Mouse (Mus musculus) hindbrain, embryonic 12.5 days (tissue): Measurements from ENCODE around the gene Clns1a. TPM values are rescaled to one million over a fixed set of nuclear protein-coding genes. Genes with fewer than 3 reads are reported as not detected.

ENCODE experiments used
- ATAC-seq: fragments of 200-750 bp; cut with Nextera tagmentation; 2 replicates; pipeline ENCODE4 v1.8.0; 2017; ENCODE audit warnings: moderate TSS enrichment; ENCODE audit not compliant: low FRiP score
- H3K27ac ChIP-seq: fragments of 300-500 bp; sonication (generic); 2 replicates; pipeline ENCODE4 v1.5.1; 2016; ENCODE audit warnings: mild to moderate bottlenecking
- H3K27me3 ChIP-seq: fragments of 300-500 bp; sonication (generic); 2 replicates; pipeline ENCODE4 v1.6.1; 2016; ENCODE audit warnings: mild to moderate bottlenecking
- H3K36me3 ChIP-seq: fragments of 300-500 bp; sonication (generic); 2 replicates; pipeline ENCODE4 v1.6.1; 2016; ENCODE audit warnings: mild to moderate bottlenecking
- H3K4me1 ChIP-seq: fragments of 300-500 bp; sonication (generic); 2 replicates; pipeline ENCODE4 v1.6.1; 2016
- H3K4me2 ChIP-seq: fragments of 300-500 bp; sonication (generic); replicated peaks from 2 replicates; pipeline ENCODE4 v1.6.1; 2016; ENCODE audit warnings: mild to moderate bottlenecking
- H3K4me3 ChIP-seq: fragments of 300-500 bp; sonication (generic); 2 replicates; pipeline ENCODE4 v1.5.1; 2016; ENCODE audit warnings: mild to moderate bottlenecking
- H3K9ac ChIP-seq: fragments of 300-500 bp; sonication (generic); 2 replicates; pipeline ENCODE4 v1.6.1; 2016; ENCODE audit warnings: mild to moderate bottlenecking, moderate library complexity
- H3K9me3 ChIP-seq: fragments of 300-500 bp; sonication (generic); replicated peaks from 2 replicates; pipeline ENCODE4 v1.6.1; 2016; ENCODE audit warnings: mild to moderate bottlenecking
- WGBS: fragments of 180-500 bp; shearing (Covaris S2); methylation state at CpG from one replicate; pipeline ENCODE4 v1.1.7; 2016; 5-methylcytosine and 5-hydroxymethylcytosine counted together
- polyA plus RNA-seq: library from polyadenylated mRNA; unstranded; fragments of >200 nt; fragmentation: Nextera tagmentation; extraction: Ambion mirVana; gene quantifications from 2 replicates; pipeline ENCODE4 v1.2.1, GENCODE M21; 2016

Gene Clns1a
- polyA plus RNA-seq, result 197 TPM in 2 replicates

DNA sequence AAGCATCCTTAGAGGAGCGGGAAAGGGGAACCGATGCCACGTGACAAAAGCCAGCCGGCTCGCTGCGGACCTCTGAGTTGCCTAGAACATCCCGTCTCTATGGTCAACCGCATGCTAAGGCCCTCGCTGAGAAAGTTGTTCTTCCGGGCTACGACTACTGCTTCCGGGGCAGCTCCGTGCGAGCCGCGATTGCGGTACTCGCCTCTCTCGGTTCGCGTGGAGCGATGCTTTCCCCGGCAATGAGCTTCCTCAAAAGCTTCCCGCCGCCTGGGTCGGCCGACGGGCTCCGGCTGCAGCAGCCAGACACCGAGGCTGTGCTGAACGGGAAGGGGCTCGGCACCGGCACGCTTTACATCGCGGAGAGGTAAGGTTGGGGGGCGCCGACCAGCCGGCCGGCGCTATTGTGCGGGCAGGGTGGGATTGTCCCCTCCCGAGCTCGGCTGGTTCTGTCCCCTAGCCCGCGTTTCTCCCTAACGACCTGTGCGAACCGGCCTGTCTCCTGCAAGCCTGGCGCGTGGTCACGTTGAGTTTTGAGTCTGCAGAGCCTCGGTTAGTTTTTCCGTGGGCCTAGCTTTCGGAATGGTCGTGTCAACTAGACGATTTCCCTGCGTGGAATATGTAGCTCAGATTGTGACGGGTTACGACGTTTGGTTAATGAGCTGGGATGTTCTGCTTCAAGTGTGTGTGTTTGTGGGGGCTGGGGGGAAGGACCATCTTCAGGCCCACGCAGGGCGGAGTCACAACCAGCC lies at the start of gene Clns1a:
TSS of gene Clns1a (plus strand) at position 129 of the 749 bp plus-strand sequence.
- peaks cover 15% of the 10 kb centered on the region for H3K36me3 ChIP-seq
- peak; percentile 98 for ATAC-seq
- peaks cover 15% of the 10 kb centered on the region for H3K4me1 ChIP-seq
- H3K9ac ChIP-seq, result peak within 1 kb of the TSS; percentile 78
- no peaks in the 10 kb centered on the region for H3K9me3 ChIP-seq
- peak within 1 kb of the TSS; percentile 67 for H3K27ac ChIP-seq
- H3K4me2 ChIP-seq, result peak within 1 kb of the TSS; percentile 77
- peak within 1 kb of the TSS; percentile 63 for H3K4me3 ChIP-seq
- WGBS, result under 1% methylated on average over 61 of the region's 63 CpGs
- H3K27me3 ChIP-seq, result no peaks in the 10 kb centered on the region

DNA sequence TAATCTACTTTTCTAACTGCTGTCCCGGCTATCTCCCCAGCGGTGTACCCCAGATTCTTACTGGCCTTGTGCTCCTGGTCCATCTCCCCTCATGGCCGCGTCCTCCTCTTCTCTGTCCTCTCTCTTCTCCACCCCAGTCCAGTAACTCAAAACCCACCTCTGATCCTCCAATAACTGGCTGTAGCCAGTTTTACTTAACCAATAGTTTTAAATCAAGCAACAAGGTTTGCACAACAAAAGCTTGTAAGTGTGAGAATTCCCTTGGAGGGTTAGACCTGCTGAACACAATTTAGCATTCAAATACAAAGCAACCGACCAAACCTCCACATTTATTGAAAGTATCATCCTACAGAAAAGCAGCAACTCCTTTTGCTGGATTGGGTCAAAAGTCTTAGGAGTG lies 48.8 kb upstream of the Clns1a start:
- H3K9ac ChIP-seq, result no peak overlapping the region
- no peaks in the 10 kb centered on the region for H3K4me1 ChIP-seq
- WGBS, result 86% methylated on average over 5 of the region's 5 CpGs
- no peaks in the 10 kb centered on the region for H3K36me3 ChIP-seq
- H3K4me3 ChIP-seq, result no peak overlapping the region
- H3K9me3 ChIP-seq, result no peaks in the 10 kb centered on the region
- no peak overlapping the region for H3K27ac ChIP-seq
- ATAC-seq, result no peak
- H3K27me3 ChIP-seq, result no peaks in the 10 kb centered on the region
- no peak overlapping the region for H3K4me2 ChIP-seq

DNA sequence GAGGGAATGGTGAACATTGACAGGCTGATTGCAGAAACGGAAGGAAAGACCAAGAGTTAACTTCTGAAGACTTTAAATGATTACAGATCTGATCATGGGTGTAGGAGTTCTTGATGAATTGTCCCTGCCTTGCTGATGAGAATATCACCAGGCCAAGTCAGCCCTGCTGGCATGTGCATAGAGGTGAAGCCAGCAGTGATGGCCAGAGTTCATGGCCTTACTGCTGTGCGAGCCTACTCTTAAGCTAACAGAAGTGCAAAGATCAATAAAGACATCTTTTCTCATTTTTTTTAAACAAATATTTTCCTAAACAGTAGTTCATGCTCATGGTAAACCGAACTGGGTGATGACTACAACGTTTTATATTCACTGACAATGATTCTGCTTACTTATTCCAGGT lies 45.7 kb upstream of the Clns1a start:
- WGBS, result 92% methylated on average over 4 of the region's 4 CpGs
- H3K27ac ChIP-seq, result no peak overlapping the region

DNA sequence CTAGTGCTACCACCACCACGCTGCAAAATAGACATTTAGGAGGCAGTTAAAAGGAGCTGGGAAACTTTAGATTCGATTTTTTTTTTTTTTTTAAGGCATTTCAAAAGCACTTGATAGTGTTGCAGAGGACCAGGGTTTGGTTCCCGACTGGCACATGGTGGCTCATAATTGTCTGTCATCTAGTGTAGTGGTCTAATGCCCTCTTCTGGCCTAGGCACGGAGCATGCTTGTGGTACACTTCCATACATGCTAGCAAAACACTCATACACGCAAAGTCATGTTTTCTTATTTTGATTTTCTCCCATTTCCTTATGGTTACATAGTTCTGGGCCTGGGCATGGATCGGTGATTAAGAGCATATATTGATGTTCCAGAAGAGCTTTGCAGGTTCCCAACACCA lies 40.3 kb upstream of the Clns1a start:
- no peak for ATAC-seq
- Histone ChIP-seq H3K9ac (no peak overlapping the region), H3K27ac (no peak overlapping the region), H3K27me3 (no peaks in the 10 kb centered on the region), H3K4me2 (no peak overlapping the region), H3K4me1 (no peaks in the 10 kb centered on the region), H3K4me3 (no peak overlapping the region), H3K9me3 (no peaks in the 10 kb centered on the region), H3K36me3 (peaks cover 21% of the 10 kb centered on the region)
- 92% methylated on average over 6 of the region's 6 CpGs for WGBS

More for the DNA sequence above, 45.7 kb upstream of the Clns1a start:
- Histone ChIP-seq H3K9me3 (no peaks in the 10 kb centered on the region), H3K9ac (no peak overlapping the region), H3K4me2 (no peak overlapping the region), H3K27me3 (no peaks in the 10 kb centered on the region), H3K36me3 (peaks cover 13% of the 10 kb centered on the region), H3K4me3 (no peak overlapping the region), H3K4me1 (no peaks in the 10 kb centered on the region)
- no peak for ATAC-seq

DNA sequence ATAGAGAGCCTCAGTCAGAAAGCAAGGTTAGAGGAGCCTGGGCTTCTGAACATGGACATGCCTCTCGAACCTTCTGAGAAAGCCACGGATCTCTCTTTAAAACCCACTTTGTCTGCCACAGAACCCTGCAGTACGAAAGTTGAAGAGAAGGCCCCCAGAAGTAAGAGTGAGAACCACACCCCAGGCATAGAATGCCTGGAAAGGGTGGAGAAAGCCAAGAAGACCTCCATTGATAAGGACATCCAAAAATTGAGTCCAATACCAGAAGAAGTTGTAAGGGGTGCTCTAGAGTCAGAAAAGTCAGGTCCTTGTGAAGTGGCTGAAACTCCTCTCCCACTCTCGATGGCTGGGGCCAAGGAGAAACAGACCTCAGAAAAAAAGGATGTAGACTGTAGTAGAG lies 34.8 kb upstream of the Clns1a start:
- Histone ChIP-seq H3K27ac (no peak overlapping the region), H3K9me3 (no peaks in the 10 kb centered on the region), H3K4me3 (no peak overlapping the region), H3K4me1 (no peaks in the 10 kb centered on the region), H3K36me3 (peaks cover 40% of the 10 kb centered on the region), H3K4me2 (no peak overlapping the region), H3K9ac (no peak overlapping the region), H3K27me3 (no peaks in the 10 kb centered on the region)
- no peak for ATAC-seq
- WGBS, result 92% methylated on average over 4 of the region's 4 CpGs

DNA sequence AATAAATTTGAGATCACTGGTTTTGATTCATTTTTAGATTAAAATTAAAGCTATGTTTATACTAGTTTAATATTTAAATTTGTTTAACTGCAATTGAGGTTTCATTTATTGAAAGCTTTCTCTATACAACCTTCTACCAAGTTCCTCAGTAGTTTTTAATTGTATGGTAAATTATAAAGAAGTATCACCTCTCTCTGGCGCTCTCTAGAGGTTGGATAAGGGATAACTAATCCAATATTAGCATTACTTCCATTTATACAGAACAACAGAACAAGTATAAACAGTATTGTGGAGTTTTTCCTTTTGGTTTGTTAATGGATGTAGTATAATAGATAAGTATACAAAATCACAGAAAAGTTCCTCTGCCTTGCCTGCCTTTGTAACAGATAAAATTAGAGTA lies 17.2 kb upstream of the Clns1a start:
- Histone ChIP-seq H3K9ac (no peak overlapping the region), H3K9me3 (no peaks in the 10 kb centered on the region), H3K27ac (no peak overlapping the region), H3K4me3 (no peak overlapping the region), H3K36me3 (peaks cover 48% of the 10 kb centered on the region), H3K4me2 (no peak overlapping the region), H3K27me3 (no peaks in the 10 kb centered on the region), H3K4me1 (no peaks in the 10 kb centered on the region)
- no peak for ATAC-seq
- WGBS, result 19% methylated on average over 1 of the region's 1 CpGs

DNA sequence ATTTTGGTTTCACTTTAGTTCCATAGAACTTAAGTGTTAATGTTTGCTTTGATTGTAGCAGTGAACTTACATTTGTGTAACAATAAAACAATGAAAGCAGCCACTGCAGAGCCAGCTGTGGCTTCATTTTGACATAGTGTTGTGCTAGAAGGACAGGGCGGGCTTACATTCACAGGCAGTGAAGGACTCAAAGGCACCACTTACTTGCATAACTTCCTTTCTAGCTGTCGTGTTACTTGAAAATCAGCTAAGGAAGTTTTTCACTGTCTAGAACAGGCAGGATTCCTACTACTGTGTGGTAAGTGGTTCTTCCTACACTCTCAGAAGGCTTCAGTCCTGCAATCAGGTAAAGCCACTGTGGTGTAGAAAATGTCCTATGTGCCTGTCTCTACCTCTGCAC lies 8.6 kb upstream of the Clns1a start:
- WGBS, result 88% methylated on average over 2 of the region's 2 CpGs
- H3K4me2 ChIP-seq, result no peak overlapping the region
- peaks cover 38% of the 10 kb centered on the region for H3K36me3 ChIP-seq
- H3K4me3 ChIP-seq, result no peak overlapping the region
- no peak overlapping the region for H3K9ac ChIP-seq
- no peaks in the 10 kb centered on the region for H3K4me1 ChIP-seq
- H3K27me3 ChIP-seq, result no peaks in the 10 kb centered on the region
- no peak overlapping the region for H3K27ac ChIP-seq
- no peaks in the 10 kb centered on the region for H3K9me3 ChIP-seq
- ATAC-seq, result no peak

DNA sequence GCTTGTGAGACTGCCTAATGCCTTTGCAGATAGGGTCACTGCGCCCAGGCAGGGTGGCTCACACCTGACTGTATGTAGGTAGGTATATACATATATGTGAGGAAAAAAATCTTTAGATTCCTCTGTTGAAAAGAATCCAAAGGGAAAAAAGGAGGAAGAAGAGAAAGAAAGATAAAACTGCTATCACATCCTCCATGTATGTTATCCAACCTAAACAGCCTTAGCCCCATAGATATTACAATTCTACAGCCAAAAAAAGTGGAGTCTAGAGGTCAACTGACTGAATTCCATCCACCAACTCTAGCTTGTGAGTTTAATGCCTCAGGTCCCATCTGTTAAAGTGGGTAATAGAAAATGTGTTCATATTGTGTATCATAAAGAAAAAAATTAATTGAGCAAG lies 993 bp upstream of the Clns1a start:
- Histone ChIP-seq H3K4me3 (no peak overlapping the region), H3K4me1 (peaks cover 15% of the 10 kb centered on the region), H3K9ac (no peak overlapping the region), H3K27me3 (no peaks in the 10 kb centered on the region), H3K9me3 (no peaks in the 10 kb centered on the region), H3K4me2 (peak overlapping the region; percentile 77), H3K36me3 (peaks cover 15% of the 10 kb centered on the region), H3K27ac (no peak overlapping the region)
- WGBS, result 96% methylated on average over 1 of the region's 1 CpGs
- no peak for ATAC-seq

DNA sequence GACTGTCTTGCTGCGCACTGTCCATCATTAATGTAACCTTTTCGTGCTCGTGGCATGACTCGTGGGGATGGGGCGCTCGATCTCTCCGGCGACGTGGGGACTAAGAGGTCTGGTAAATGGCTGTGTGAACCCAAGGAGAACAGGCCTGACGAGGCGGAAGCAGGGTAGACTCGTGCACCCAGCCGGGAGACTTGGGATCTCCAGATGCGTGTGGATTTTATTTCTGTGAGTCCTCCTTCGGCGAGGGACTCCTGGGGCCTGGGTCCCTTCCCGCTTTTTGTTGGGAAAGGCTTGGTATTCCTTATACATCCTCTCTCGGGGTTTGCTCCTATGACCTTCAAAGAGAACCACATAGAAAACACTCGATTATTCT lies 315 bp upstream of the Clns1a start:
- peak overlapping the region; percentile 63 for H3K4me3 ChIP-seq
- H3K36me3 ChIP-seq, result peaks cover 15% of the 10 kb centered on the region
- no peaks in the 10 kb centered on the region for H3K27me3 ChIP-seq
- peak overlapping the region; percentile 60 for H3K9ac ChIP-seq
- 36% methylated on average over 19 of the region's 19 CpGs for WGBS
- peaks cover 15% of the 10 kb centered on the region for H3K4me1 ChIP-seq
- peak; percentile 81 for ATAC-seq
- H3K9me3 ChIP-seq, result no peaks in the 10 kb centered on the region
- peak overlapping the region; percentile 77 for H3K4me2 ChIP-seq
- peak overlapping the region; percentile 67 for H3K27ac ChIP-seq

DNA sequence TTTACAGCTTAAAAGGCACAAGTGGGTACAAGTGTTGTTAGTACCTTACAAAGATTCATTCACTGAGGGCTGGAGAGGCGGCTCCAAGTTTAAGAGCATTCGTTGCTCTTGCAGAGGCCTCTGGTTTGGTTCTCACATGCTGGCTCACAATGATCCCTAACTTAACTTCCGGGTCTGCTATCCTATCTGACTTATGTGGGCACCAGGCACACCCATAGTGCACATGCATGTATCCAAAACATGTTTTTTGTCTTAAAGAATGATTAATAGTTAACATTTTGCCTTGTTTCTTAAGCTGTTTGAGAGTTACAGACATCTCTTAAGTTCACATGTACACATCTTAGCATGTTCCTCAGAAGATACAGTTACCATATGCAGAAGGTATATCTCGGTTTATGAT lies 3.7 kb downstream of the Clns1a start:
- no peaks in the 10 kb centered on the region for H3K9me3 ChIP-seq
- H3K27ac ChIP-seq, result no peak overlapping the region
- H3K9ac ChIP-seq, result no peak overlapping the region

DNA sequence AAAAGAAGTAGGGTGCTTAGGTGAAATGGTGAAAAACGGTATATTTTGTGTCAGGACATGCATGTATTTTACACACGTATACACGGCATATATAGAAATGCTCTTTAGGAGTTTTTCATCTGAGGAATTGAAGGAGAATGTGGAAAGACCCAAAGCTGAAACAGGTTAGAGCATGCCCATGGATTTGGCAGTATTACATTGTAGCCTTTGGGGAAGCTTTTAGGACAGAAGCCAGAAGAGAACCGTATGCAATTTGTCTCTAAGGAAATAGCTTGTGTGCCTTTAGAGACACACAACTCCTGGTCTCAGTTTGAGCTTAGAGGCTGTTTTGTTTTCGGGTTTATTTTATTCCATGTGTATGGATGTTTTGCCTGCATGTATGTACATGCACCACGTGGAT lies 4.7 kb downstream of the Clns1a start:
- H3K9ac ChIP-seq, result no peak overlapping the region
- 87% methylated on average over 6 of the region's 6 CpGs for WGBS
- H3K4me1 ChIP-seq, result peaks cover 8% of the 10 kb centered on the region
- no peak overlapping the region for H3K4me2 ChIP-seq
- H3K27me3 ChIP-seq, result no peaks in the 10 kb centered on the region
- no peak for ATAC-seq
- H3K4me3 ChIP-seq, result no peak overlapping the region
- H3K36me3 ChIP-seq, result peaks cover 18% of the 10 kb centered on the region
- no peaks in the 10 kb centered on the region for H3K9me3 ChIP-seq
- H3K27ac ChIP-seq, result no peak overlapping the region

More for the DNA sequence above, 3.7 kb downstream of the Clns1a start:
- Histone ChIP-seq H3K36me3 (peaks cover 18% of the 10 kb centered on the region), H3K4me1 (peaks cover 15% of the 10 kb centered on the region), H3K27me3 (no peaks in the 10 kb centered on the region), H3K4me3 (no peak overlapping the region), H3K4me2 (no peak overlapping the region)
- ATAC-seq, result no peak
- 94% methylated on average over 4 of the region's 4 CpGs for WGBS

DNA sequence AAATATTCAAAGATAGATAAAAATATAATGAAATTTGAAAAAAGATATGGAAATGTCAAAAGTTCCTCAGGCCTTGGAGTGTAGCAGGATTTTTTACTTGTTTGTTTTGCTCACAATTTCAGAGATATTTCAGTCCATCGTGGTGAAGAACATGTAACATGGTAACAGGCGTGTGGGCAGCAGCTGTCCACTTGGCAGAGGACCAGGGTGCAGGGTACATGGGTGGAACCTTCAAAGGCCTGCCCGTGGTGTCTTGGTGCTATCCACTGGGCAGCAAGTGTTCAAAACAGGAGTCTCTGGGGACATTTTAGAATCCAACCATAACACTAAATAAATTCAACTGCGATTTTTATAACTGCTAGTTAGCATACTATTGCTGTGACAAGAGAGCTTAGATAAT lies 10.7 kb downstream of the Clns1a start:
- H3K36me3 ChIP-seq, result peaks cover 10% of the 10 kb centered on the region
- H3K4me1 ChIP-seq, result no peaks in the 10 kb centered on the region
- H3K9me3 ChIP-seq, result no peaks in the 10 kb centered on the region
- H3K9ac ChIP-seq, result no peak overlapping the region
- no peak overlapping the region for H3K4me2 ChIP-seq
- no peak overlapping the region for H3K4me3 ChIP-seq
- no peak for ATAC-seq
- H3K27me3 ChIP-seq, result no peaks in the 10 kb centered on the region
- no peak overlapping the region for H3K27ac ChIP-seq
- 86% methylated on average over 4 of the region's 4 CpGs for WGBS

DNA sequence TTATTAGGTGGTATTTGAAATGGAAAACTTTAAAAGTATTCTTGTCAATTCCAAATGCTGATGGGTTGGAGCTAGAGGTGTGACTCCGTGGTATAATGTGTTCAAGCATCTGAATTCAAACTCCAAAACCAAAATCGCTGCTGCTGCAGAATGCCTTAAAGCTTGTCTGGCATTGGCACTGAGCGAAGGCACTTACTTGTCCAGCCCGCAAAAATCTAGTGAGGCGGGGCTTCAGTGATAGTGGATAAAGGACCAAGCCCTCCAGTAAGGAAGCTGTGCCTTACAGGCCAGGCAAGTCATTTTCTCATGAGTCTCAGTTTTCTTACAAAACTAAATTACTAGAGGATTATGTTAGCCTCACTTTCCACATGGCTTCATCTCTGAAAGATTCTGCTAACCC lies 11.4 kb downstream of the Clns1a start:
- H3K36me3 ChIP-seq, result peaks cover 15% of the 10 kb centered on the region
- no peak overlapping the region for H3K9ac ChIP-seq
- H3K27ac ChIP-seq, result no peak overlapping the region
- H3K4me1 ChIP-seq, result no peaks in the 10 kb centered on the region
- no peak overlapping the region for H3K4me3 ChIP-seq
- no peaks in the 10 kb centered on the region for H3K9me3 ChIP-seq
- no peaks in the 10 kb centered on the region for H3K27me3 ChIP-seq
- no peak for ATAC-seq
- WGBS, result 93% methylated on average over 5 of the region's 5 CpGs
- H3K4me2 ChIP-seq, result no peak overlapping the region
